Mouse (Mus musculus) central nervous system, embryonic 18 days (tissue): Measurements from ENCODE around the gene Tectb. TPM values are rescaled to one million over a fixed set of nuclear protein-coding genes. Genes with fewer than 3 reads are reported as not detected.

ENCODE experiments used
- polyA plus RNA-seq: library from polyadenylated mRNA; depleted of rRNA; stranded (reverse); fragments of >200 nt; gene quantifications from 2 replicates; pipeline ENCODE4 v1.2.3, GENCODE M21; 2012; rRNA removed

The Tectb gene
- polyA plus RNA-seq = 0.10 and 0.12 TPM in 2 replicates

DNA sequence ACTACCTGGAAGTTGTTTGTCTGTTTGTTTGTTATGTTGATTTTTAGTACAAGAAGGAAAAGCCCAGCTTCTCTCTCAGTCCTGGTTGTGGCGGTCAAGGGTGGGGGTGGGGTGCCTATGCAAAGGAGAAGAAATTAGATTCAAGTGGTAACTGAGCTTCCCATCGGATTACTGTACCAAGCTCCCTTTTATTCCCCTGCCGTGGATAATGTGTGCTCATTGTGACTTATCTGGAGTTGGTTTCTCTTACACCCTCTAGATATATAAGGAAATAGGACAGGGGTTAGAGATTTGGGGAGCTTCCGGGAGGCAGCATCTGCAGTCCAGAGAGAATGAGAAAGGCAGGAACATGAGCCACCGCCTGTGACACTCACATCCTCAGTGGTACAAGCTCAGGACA is at the start of gene Tectb:
Tectb (plus strand) TSS at position 301 of the 400 bp plus-strand sequence.

GRCm38 (mm10) chr19:55241186-55241645 is 60.7 kb downstream of the Tectb start, which contains the start of gene Gucy2g:
TSS of gene Gucy2g (minus strand) at chr19:55241236.

Other genes starting within 250 kb of the Tectb start
- 31.0 and 31.9 TPM in 2 replicates for gene Gpam, start 53.5 kb upstream of the Tectb start, polyA plus RNA-seq
- gene Gucy2g, start 60.5 kb downstream of the Tectb start, polyA plus RNA-seq = 0.17 and 0.31 TPM in 2 replicates
- 9.7 and 14.3 TPM in 2 replicates for gene Acsl5, start 71.2 kb downstream of the Tectb start, polyA plus RNA-seq
- 21.1 and 21.7 TPM in 2 replicates for gene Zdhhc6, start 135.3 kb downstream of the Tectb start, polyA plus RNA-seq
- 21.9 and 23.9 TPM in 2 replicates for gene Vti1a, start 135.6 kb downstream of the Tectb start, polyA plus RNA-seq